Mouse (Mus musculus): ENCODE measurements around the gene Egr4. TPM values are rescaled to one million over a fixed set of nuclear protein-coding genes. Genes with fewer than 3 reads are reported as not detected.

The Egr4 gene
- total and polyA plus RNA-seq, 3 experiments: not detected

GRCm38 (mm10) chr6:85502911-85503250 is 10.5 kb downstream of the Egr4 start, which contains the start of gene Fbxo41:
Gene Fbxo41 (minus strand): TSS chr6:85502994.
- H3K27ac ChIP-seq (ENCODE audit: insufficient read depth, low read depth): no peak within 1 kb of the TSS
- TF ChIP-seq MYC (IDR thresholded peaks at IDR 0.05; ENCODE audit: low read depth, low read length) (no peak), ZKSCAN1 (IDR thresholded peaks at IDR 0.05; ENCODE audit: borderline replicate concordance, low read depth, low read length) (no peak), MAFK (IDR thresholded peaks at IDR 0.05; ENCODE audit: insufficient replicate concordance, low read length) (no peak), ZNF384 (IDR thresholded peaks at IDR 0.05; ENCODE audit: low read depth, low read length) (no peak), POLR2A (IDR thresholded peaks at IDR 0.05; ENCODE audit: low read depth, low read length) (no peak), TCF12 (IDR thresholded peaks at IDR 0.05; ENCODE audit: low read depth, low read length) (no peak)
- H3K79me2 ChIP-seq (replicated peaks; ENCODE audit: control insufficient read depth, extremely low read depth, insufficient read depth, poor library complexity, severe bottlenecking): no peaks in the 10 kb centered on the region
- in situ Hi-C loops (cut with MboI; ENCODE audit: low pct_ligation_motif_present, low pct_unique_long_range_greater_than_20kb, low sequenced_read_pairs) (no loop called here), dilution Hi-C loops (cut with MboI; ENCODE audit: extremely low pct_ligation_motif_present, extremely low pct_unique_long_range_greater_than_20kb, low sequenced_read_pairs) (no loop called here)
- peak within 1 kb of the TSS in 1 of 3 experiments; percentile 57 for H3K4me3 ChIP-seq (replicated peaks in 1 of 3; ENCODE audit: low read depth in 2 of 3, low read length in 2 of 3, poor library complexity in 1 of 3)
- no peaks in the 10 kb centered on the region for H3K9me3 ChIP-seq (replicated peaks; ENCODE audit: low read length)
- H3K4me1 ChIP-seq (ENCODE audit: control insufficient read depth in 1 of 2, insufficient read depth in 2 of 2): peaks cover 0 to 8% of the 10 kb centered on the region in 2 experiments; a peak in 2 of 4 replicates
- no peak for DNase-seq (ENCODE audit: extremely low read depth)
- H3K36me3 ChIP-seq (replicated peaks in 1 of 2; ENCODE audit: control insufficient read depth in 1 of 2, insufficient read depth in 1 of 2, low read length in 1 of 2): no peaks in the 10 kb centered on the region
- no peak within 1 kb of the TSS for H3K9ac ChIP-seq (ENCODE audit: insufficient read depth, low read depth)
- peaks cover 80% of the 10 kb centered on the region for H3K27me3 ChIP-seq (replicated peaks)
- peak within 1 kb of the TSS; percentile 38 for H3K4me2 ChIP-seq (ENCODE audit: insufficient read depth, low read depth, poor library complexity, severe bottlenecking)

- DNase-seq (ENCODE audit: extremely low read depth): no peak
- H3K4me1 ChIP-seq (ENCODE audit: control insufficient read depth in 1 of 2, insufficient read depth in 2 of 2): peaks cover 0 to 8% of the 10 kb centered on the region in 2 experiments; a peak in 2 of 4 replicates
- dilution Hi-C loops (cut with MboI; ENCODE audit: extremely low pct_ligation_motif_present, extremely low pct_unique_long_range_greater_than_20kb, low sequenced_read_pairs): no loop called here
- H3K27ac ChIP-seq (ENCODE audit: insufficient read depth, low read depth): no peak overlapping the region
- H3K79me2 ChIP-seq (replicated peaks; ENCODE audit: control insufficient read depth, extremely low read depth, insufficient read depth, poor library complexity, severe bottlenecking): no peaks in the 10 kb centered on the region
- H3K27me3 ChIP-seq (replicated peaks): peaks cover 81% of the 10 kb centered on the region
- in situ Hi-C loops (cut with MboI; ENCODE audit: low pct_ligation_motif_present, low pct_unique_long_range_greater_than_20kb, low sequenced_read_pairs): no loop called here
- H3K9ac ChIP-seq (ENCODE audit: insufficient read depth, low read depth): no peak overlapping the region
- H3K36me3 ChIP-seq (replicated peaks in 1 of 2; ENCODE audit: control insufficient read depth in 1 of 2, insufficient read depth in 1 of 2, low read length in 1 of 2): no peaks in the 10 kb centered on the region
- H3K9me3 ChIP-seq (replicated peaks; ENCODE audit: low read length): no peaks in the 10 kb centered on the region
- H3K4me3 ChIP-seq (replicated peaks in 1 of 3; ENCODE audit: low read depth in 2 of 3, low read length in 2 of 3, poor library complexity in 1 of 3): peak overlapping the region in 1 of 3 experiments; percentile 57
- peak overlapping the region; percentile 38 for H3K4me2 ChIP-seq (ENCODE audit: insufficient read depth, low read depth, poor library complexity, severe bottlenecking)
- TF ChIP-seq TCF12 (IDR thresholded peaks at IDR 0.05; ENCODE audit: low read depth, low read length) (no peak), MAZ (IDR thresholded peaks at IDR 0.05; ENCODE audit: low read depth, low read length) (no peak), CHD1 (IDR thresholded peaks at IDR 0.05; ENCODE audit: low read depth, low read length) (no peak), HCFC1 (IDR thresholded peaks at IDR 0.05; ENCODE audit: low read depth, low read length) (no peak), IRF4 (IDR thresholded peaks at IDR 0.05; ENCODE audit: low read depth, low read length) (no peak), RAD21 (IDR thresholded peaks at IDR 0.05; ENCODE audit: low read depth, low read length) (no peak), PAX5 (IDR thresholded peaks at IDR 0.05; ENCODE audit: low read length) (no peak), ZMIZ1 (IDR thresholded peaks at IDR 0.05; ENCODE audit: low read depth, low read length) (no peak), E2F4 (IDR thresholded peaks at IDR 0.05; ENCODE audit: insufficient replicate concordance, low read depth, low read length) (no peak), SIN3A (IDR thresholded peaks at IDR 0.05; ENCODE audit: low read length) (no peak), NELFE (IDR thresholded peaks at IDR 0.05; ENCODE audit: low read depth, low read length) (no peak), ZKSCAN1 (IDR thresholded peaks at IDR 0.05; ENCODE audit: borderline replicate concordance, low read depth, low read length) (no peak), GABPA (IDR thresholded peaks at IDR 0.05; ENCODE audit: insufficient replicate concordance, low read depth, low read length) (no peak), ZC3H11A (IDR thresholded peaks at IDR 0.05; ENCODE audit: low read depth, low read length) (no peak), POLR2A (IDR thresholded peaks at IDR 0.05; ENCODE audit: low read depth, low read length) (no peak)
Measured at GRCm38 (mm10) chr6:85502103-85502910, 11.1 kb downstream of the Egr4 start.

All from CH12.LX (cell line).